Mouse (Mus musculus): ENCODE results near the gene Adgrl4.

GRCm38 (mm10) chr3:151575292-151575691 is 137.6 kb downstream of the Adgrl4 start:
- TF ChIP-seq POLR2A (IDR thresholded peaks at IDR 0.05; ENCODE audit: low read depth, low read length) (no peak), CTCF (IDR thresholded peaks at IDR 0.05; ENCODE audit: borderline replicate concordance, insufficient read depth, low read length) (no peak)

Measured in embryonic fibroblast, embryonic 13.5 days (primary cell).